Mouse (Mus musculus) cerebellum, postnatal 25 days (tissue): ENCODE results near the gene Nutm1.
"Not testable (repeated sequence)": the region's sequence is repeated elsewhere in the genome, so short reads cannot be mapped to it uniquely, and the experiment has no call there.

Source experiments
- DNase-seq, 2 experiments: peaks; one replicate each; pipeline ENCODE4 v3.0.0; 2021; ENCODE audit warnings: mixed read lengths in 2 of 2

The Nutm1 gene

DNA sequence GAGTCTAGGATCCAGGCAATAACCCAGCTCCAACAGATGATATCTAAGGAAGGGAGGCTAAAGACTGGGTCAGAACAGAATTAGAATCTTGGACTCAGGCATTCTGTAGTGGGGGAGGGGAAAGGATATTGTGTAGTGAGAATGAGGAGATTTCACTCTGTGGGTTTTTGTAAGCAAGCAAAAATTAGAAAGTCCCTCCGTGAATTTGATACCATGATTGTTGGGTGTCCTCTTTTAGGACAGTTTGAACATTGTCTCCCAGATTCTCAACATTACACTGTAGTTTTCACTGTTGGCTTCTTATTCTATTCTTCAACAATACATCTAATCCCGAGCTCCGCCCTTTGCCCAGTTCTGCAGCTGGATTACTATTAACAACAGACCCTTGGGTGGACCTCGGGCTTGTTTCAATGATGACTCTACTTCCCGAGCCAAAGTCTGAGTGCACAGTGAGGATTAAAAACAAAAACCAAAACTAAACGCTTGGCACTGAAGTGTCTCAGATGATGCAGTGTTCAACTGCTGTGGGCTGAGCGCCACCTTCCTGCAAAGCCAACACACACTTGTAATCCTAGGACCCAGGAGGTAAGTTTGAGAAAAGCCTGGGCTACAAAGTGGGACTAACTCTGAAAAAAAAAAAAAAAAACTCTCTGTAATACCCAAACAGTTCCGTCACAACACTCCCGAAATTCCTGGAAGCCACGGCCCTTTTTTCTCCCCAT, at the start of gene Nutm1:
Gene Nutm1, minus strand, starts transcription at position 51 of the 722 bp plus-strand sequence.
- DNase-seq, result no peak

- DNase-seq, result no peak
Observed at GRCm38 (mm10) chr2:112308671-112309070, 49.6 kb upstream of the Nutm1 start.

DNA sequence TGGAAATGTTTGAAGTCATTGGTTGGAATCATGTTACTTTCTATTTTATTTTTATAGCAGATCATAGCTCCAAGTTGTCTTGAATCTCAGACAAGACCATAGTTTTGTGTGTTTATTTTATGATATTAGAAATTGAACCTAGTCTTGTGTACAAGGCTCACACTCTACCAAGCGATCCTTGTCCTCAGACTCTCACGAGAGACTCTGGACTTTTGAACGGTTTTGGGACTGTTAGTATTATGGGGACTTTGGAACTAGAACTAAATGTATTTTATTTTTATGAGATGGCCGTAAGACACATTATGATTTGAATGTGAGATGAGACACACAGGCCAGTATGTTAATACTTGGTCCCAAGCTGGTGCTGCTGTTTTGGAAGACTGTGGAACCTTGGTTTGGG, 39.1 kb upstream of the Nutm1 start:
- DNase-seq, result no peak

DNA sequence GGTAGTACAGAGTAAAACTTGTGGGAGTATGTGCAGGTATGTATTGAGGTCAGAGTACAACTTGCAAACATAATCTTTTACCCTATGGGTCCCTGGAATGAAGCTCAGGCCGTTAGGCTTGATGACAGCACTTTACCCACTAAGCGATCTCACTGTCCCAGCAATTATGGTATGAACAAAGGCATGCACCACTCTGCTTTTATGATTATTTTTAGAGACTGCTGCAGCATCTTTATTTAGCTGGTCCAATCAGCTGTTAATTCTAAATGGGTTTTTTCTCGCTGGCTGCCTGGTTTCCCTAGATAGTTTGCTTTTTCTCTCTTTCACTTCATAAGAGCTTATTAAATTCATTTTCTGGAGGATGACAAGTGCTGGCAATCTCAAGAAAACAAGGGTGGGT, 37.1 kb upstream of the Nutm1 start:
- DNase-seq, result no peak

DNA sequence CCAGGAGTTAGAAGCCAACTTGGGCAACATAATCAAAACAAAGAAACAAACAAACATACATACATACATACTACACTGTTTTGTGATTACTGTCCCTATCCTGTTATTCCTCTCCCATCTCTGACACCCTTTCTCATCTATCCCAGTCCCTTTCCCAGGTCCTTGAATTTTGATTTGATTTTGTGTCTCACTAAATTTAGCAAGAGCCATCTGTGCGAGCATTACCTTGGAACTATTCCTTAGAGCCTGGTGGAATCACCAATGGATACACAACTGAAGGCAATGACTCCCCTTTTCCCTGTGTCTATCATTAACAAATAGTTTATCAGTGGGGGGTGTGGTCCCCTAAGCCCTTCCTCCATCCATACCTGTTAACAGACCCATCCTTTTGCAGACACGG, 33.7 kb upstream of the Nutm1 start:
- peak in 1 of 2 experiments; percentile 29 for DNase-seq

DNA sequence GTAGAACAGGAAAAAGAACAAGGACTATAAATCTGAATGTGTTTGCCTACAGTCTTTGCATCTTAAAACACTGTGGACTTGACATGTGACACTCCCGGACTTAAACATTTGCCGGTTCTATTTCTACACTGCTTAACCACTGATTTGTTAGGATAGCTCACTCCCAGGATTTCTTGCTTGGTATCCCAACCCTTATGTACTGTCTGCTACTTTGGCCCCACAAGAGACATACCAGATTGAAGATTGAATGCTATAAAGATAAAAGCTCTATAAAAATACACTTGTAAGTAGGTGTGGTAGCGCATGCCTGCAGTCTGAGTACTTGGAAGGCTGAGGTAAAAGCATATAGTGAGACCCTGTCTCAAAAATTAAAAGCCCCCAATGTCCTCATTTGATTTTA, 30.4 kb upstream of the Nutm1 start:
- DNase-seq, result no peak

- DNase-seq, result no peak
Observed at GRCm38 (mm10) chr2:112287059-112287458, 28.0 kb upstream of the Nutm1 start.

GRCm38 (mm10) chr2:112286062-112286461, 27.0 kb upstream of the Nutm1 start:
- not testable (repeated sequence) for DNase-seq

- no peak for DNase-seq
Observed at GRCm38 (mm10) chr2:112285031-112285390, 25.9 kb upstream of the Nutm1 start.

- DNase-seq, result peak in 1 of 2 experiments; percentile 38
Observed at GRCm38 (mm10) chr2:112284363-112285030, 25.4 kb upstream of the Nutm1 start.

GRCm38 (mm10) chr2:112282846-112283245, 23.8 kb upstream of the Nutm1 start:
- DNase-seq, result no peak

GRCm38 (mm10) chr2:112276870-112277269, 17.8 kb upstream of the Nutm1 start:
- no peak for DNase-seq

GRCm38 (mm10) chr2:112273474-112273873, 14.4 kb upstream of the Nutm1 start:
- DNase-seq, result no peak

DNA sequence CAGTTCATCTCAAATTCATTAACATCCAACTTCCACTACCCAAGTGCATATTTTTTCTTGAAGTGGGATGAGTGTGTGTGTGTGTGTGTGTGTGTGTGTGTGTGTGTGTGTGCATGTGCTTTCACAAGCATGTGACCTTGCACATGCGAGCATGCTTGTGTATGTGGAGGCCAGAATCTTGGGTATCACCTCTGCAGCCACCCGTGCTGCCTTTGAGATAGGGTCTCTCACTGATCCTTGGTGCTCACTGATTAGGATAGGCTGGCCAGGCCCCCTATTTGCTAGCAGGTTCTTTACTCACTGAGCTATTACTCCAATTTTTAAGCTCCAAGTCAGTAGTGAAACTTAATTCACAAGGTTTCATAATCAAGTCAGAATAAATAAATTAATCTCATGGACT, 13.8 kb upstream of the Nutm1 start:
- DNase-seq, result no peak

DNA sequence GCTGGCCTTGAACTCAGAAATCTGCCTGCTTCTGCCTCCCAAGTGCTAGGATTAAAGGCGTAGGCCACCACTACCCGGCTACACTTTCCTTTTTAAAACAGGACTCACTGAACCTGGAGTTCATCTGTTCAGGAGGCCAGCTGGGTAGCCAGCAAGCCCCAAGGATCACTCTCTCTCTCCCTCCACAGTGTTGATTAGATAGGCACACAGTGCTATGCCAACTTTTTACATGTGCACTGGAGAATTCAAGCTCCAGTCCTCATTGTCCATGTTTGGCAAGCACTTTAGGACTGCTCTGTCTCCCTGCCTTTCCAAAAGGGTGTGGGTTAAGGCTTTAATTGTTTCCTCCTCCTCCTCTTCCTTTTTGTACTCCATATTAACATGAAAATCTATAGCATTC, 10.9 kb upstream of the Nutm1 start:
- DNase-seq, result no peak

DNA sequence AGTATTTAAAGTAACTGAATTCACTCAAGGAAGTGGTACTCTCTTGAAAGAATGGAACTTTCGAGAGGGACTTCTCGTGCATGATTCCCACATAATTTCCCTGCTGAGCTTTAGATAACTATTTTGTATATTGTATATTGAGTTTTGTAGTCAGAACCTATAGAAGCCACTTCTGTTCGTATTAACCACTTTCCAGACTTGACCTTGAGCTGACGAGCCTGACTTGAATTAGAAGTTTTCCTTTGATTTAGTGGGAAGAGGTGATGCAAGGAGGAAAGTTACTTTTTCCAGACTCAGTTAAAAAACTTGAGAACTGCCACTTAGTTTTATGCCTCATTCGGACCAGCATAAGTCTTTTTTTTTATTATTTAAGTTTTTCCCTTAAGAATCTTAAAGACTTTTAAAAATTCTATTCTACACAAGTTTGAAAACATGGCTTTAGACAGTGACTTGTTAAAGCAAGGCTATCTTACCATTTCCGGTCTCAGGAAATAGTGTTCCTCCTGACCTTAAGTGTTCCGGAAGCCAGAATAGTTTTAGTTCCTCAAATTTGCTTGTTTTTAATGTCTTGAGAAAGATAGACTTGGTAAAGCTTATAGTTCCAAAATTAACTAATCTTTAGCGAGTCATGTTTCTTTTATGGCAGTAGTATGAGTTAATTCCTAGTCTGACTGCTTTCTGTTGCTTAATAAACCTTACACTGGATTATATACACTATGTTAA, 8.6 kb upstream of the Nutm1 start:
- no peak for DNase-seq

DNA sequence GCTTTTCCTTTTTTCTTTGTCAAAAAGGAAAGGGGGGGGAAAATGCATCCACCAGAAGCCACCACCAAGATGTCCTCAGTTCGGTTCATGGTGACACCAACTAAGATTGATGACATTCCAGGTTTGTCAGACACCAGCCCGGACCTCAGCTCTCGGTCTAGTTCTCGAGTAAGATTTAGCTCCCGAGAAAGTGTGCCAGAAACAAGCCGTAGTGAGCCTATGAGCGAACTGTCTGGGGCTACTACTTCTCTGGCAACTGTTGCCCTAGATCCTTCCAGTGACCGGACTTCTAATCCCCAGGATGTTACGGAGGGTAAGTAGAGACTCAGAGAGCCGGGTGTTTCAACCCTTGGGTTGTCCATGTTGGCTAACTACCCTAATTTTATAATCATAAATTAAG, 7.7 kb upstream of the Nutm1 start:
- DNase-seq, result peak; percentile 31 to 33

- peak in 1 of 2 experiments; percentile 65 for DNase-seq
Observed at GRCm38 (mm10) chr2:112266242-112266592, 7.1 kb upstream of the Nutm1 start, which contains the start of gene Gm21985. Gene Gm21985, plus strand, starts transcription at chr2:112266314.

GRCm38 (mm10) chr2:112265448-112266241, 6.6 kb upstream of the Nutm1 start, which contains the start of gene Slc12a6:
Gene Slc12a6, plus strand, starts transcription at chr2:112265825.
- peak; percentile 92 to 96 for DNase-seq

GRCm38 (mm10) chr2:112264364-112264763, 5.3 kb upstream of the Nutm1 start:
- DNase-seq, result no peak

- DNase-seq, result no peak
Observed at GRCm38 (mm10) chr2:112262779-112263295, 3.7 kb upstream of the Nutm1 start.
